Mouse (Mus musculus): Measurements from ENCODE around the gene Uspl1. TPM values are rescaled to one million over a fixed set of nuclear protein-coding genes. Genes with fewer than 3 reads are reported as not detected.

Uspl1 gene
- polyA plus RNA-seq, 2 experiments from 2014 or later: 27.9 to 28.5 TPM

DNA sequence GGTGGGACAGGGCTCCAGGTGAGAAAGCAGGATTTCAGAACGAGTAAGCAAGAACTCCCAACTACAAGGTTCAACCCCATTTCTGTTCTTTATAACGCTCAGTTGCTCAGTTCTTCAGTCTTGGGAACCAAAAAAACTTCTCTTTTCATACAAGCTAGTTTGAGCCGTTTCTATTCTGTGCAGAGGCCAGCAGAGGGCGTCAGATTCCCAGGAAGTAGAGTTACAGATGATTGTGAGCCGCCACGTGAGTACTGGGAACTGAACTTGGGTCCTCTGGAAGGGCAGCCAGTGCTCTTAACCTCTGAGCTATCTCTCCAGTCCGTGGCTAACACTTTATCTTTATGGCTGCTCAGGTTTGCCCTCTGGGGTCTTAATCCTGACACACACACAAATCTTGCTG, 77.3 kb downstream of the Uspl1 start:
- ATAC-seq: no peak

DNA sequence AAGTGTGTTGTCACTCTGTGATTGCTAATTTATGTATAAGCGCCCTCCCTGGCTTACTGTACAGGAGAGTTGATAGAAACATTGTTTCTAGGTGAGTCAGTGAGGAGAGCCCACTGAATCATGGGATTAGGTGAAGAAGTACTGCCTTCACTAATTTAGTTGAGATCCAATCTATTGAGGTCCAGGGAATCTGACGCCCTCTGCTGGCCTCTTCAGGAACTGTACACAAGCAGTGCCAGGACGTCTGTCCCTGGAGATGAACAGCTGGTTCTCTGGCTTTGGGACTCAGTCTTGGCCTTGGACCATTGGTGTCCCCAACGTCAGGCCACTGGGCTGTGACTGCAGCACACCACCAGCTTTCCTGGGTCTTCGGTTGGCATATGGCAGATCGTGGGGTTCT, 77.7 kb downstream of the Uspl1 start:
- ATAC-seq: peak; percentile 23

DNA sequence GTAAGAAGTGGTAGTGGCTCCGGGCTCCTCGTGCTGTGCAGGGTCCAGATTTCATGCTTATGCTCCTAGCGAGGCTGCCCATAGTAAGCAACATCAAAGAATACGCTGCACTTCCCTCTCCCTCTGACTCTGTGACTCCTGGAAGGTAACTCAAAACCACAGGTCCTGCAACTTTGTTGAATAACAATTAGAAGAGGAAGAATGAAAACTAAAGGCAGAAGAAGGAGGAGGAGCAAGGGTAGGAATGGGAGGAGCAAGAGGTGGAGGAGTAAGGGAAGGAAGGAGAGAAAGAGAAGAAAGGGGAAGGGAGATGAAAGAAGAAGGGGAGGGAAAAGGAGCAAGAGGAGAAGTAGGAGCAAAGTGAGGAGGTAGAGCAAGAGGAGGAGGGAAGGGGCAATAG, 80.3 kb downstream of the Uspl1 start, which contains the start of gene Alox5ap:
Gene Alox5ap (plus strand): TSS at position 363 of the 400 bp plus-strand sequence.
- ATAC-seq: no peak

DNA sequence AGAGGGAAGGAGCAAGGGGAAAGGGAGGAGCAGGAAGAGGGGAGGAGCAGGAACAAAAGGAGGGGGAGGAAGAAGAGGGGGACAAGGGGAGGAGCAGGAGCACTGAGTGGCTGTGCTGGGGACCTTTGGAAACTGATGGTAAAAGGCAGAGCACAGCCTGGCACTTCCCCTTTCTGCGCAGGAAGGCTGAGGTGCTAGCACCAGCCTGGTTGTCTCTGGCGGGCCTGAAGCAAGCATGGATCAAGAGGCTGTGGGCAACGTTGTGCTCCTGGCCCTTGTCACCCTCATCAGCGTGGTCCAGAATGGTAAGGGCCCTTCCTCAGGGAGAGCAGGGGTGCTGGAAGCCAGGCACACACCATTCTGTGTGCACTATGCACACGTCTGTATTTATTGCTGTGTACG, 80.7 kb downstream of the Uspl1 start:
- ATAC-seq: no peak

Other genes with a start within 250 kb of the Uspl1 start
- gene Gm42791, start 189.2 kb upstream of the Uspl1 start, polyA plus RNA-seq (2017; shearing (Covaris generic)): not detected
- 1,000 to 10,000 TPM in 1 of 2 experiments, 100 to 1,000 TPM in 1; 402 to 1,098 TPM for gene Hmgb1, start 139 bp downstream of the Uspl1 start, polyA plus RNA-seq (2017; shearing (Covaris generic))
- gene Alox5ap, start 80.4 kb downstream of the Uspl1 start, polyA plus RNA-seq (2017; shearing (Covaris generic)): 1 to 10 TPM; 1.5 to 3.0 TPM
- 1 to 10 TPM; 1.2 to 1.6 TPM for gene Medag, start 227.4 kb downstream of the Uspl1 start, polyA plus RNA-seq (2017; shearing (Covaris generic))

Measured in activated CD4-positive, CD25-positive, alpha-beta regulatory T cell, adult 4 months (primary cell).